Mouse (Mus musculus) central nervous system, embryonic 11.5 days (tissue): ENCODE measurements around the gene Zfp108. TPM values are rescaled to one million over a fixed set of nuclear protein-coding genes. Genes with fewer than 3 reads are reported as not detected.

Experiments used
- polyA plus RNA-seq: library from polyadenylated mRNA; depleted of rRNA; stranded (reverse); fragments of >200 nt; gene quantifications from 2 replicates; pipeline ENCODE4 v1.2.3, GENCODE M21; 2012; rRNA removed

Gene Zfp108
- polyA plus RNA-seq = 1.5 and 3.2 TPM in 2 replicates

GRCm38 (mm10) chr7:24254633-24255474 lies at the start of gene Zfp108:
TSS of gene Zfp108 (plus strand) at chr7:24254794.

DNA sequence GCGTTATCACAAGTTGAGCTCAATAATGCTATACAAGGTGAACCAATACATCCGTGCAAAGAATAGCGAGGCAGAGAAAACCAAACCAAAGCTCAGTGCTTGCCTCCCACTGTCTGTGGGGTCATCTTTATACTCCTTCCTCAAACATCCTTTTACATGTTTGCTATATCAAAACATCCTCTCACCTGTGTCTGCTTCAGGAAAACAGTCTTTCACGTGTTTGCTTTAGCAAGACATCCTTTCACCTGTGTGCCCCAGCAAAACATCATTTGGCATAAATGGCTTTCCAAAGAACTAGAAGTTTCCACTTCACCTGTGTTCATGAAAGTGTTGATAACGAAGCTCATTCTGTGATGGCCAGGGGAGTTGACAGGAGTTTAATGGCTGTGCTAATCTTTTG lies 43.3 kb upstream of the Zfp108 start, which contains the start of gene Zfp111:
Gene Zfp111 (minus strand): TSS at position 101 of the 400 bp plus-strand sequence.

DNA sequence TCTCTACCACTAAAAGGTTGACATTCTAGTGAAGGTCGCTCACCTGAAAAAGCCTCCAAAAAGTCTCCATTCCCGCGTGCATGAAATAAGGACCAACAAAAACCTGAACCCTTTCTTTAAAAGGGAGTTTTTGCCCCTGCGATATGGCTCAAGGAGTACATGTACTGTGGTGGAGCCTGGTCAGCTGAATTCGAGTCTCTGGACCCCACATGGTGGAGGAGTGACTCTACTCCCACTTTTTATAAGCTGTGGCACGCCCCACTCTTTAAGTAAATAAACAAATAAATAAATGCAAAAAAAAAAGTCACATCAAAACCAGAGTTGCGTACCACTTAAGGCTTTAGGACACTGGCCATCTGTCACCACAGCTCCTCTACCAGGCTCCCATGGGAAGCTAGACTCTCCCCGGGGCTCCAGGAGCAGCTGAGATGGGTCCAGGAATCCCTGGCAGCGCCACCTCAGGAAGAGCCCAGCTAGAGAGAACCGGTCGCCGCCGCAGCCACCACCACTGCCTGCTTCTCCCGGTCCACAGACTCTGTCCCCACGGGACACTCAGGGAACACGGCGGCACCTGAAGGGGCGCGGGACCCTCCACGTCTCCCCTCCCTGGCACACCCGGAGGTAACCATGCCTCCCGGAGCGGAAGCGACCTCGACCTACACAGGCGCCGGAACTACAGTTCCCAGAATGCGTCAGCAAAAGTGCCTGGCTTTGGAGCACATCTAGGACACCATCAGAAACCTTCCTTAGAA lies 17.4 kb upstream of the Zfp108 start, which contains the start of gene Zfp109:
Gene Zfp109 (minus strand): TSS at position 521 of the 752 bp plus-strand sequence.

DNA sequence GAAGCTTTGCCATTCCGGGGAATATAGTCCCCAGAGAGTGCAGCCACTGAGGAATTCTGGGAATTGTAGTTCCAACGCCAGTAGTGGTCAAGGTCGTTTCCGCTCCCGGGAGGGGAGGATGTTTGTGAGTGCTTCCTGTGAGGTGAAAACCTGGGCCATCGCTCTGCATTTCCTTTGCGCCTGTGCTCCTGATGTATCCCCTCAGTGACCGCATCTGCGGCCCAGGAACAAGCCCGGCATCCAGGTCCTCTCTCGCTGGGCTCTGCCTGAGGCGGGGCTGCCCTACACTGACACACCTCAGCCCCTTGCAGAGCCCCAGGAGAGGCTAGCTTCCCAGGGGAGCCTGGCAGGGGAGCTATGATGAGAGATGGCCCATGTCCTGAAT lies 15.7 kb downstream of the Zfp108 start, which contains the start of gene Zfp93:
Gene Zfp93 (plus strand): TSS at position 133 of the 385 bp plus-strand sequence.

GRCm38 (mm10) chr7:24300771-24301282 lies 46.2 kb downstream of the Zfp108 start, which contains the start of gene Zfp61:
TSS of gene Zfp61 (minus strand) at chr7:24301232.

Other genes starting within 250 kb of the Zfp108 start
- gene Vmn1r183, start 201.5 kb upstream of the Zfp108 start, polyA plus RNA-seq = not detected in 2 replicates
- gene Zfp180, start 172.9 kb upstream of the Zfp108 start, polyA plus RNA-seq = 32.3 and 35.1 TPM in 2 replicates
- gene Zfp112, start 142.5 kb upstream of the Zfp108 start, polyA plus RNA-seq = 2.6 and 3.6 TPM in 2 replicates
- gene Zfp235, start 120.6 kb upstream of the Zfp108 start, polyA plus RNA-seq = 9.4 and 12.1 TPM in 2 replicates
- gene Zfp114, start 79.7 kb upstream of the Zfp108 start, polyA plus RNA-seq = 2.0 and 3.0 TPM in 2 replicates
- gene Zfp111, start 43.4 kb upstream of the Zfp108 start, polyA plus RNA-seq = 6.3 and 7.0 TPM in 2 replicates
- 3.0 and 4.6 TPM in 2 replicates for gene Zfp109, start 17.2 kb upstream of the Zfp108 start, polyA plus RNA-seq
- 4.5 and 6.8 TPM in 2 replicates for gene Zfp93, start 15.6 kb downstream of the Zfp108 start, polyA plus RNA-seq
- gene Zfp61, start 46.4 kb downstream of the Zfp108 start, polyA plus RNA-seq = 46.2 and 50.8 TPM in 2 replicates
- 15.5 and 18.2 TPM in 2 replicates for gene Zfp94, start 61.9 kb downstream of the Zfp108 start, polyA plus RNA-seq
- gene Tescl, start 79.1 kb downstream of the Zfp108 start, polyA plus RNA-seq = 0.16 and 0.25 TPM in 2 replicates
- gene Lypd5, start 94.4 kb downstream of the Zfp108 start, polyA plus RNA-seq = 0.02 TPM in 1 of 2 replicates, not detected in the other
- gene Kcnn4, start 115.5 kb downstream of the Zfp108 start, polyA plus RNA-seq = 7.4 and 11.9 TPM in 2 replicates
- gene Smg9, start 144.8 kb downstream of the Zfp108 start, polyA plus RNA-seq = 39.6 and 40.1 TPM in 2 replicates
- gene Irgc1, start 197.5 kb downstream of the Zfp108 start, polyA plus RNA-seq = not detected in 2 replicates
- gene Plaur, start 207.7 kb downstream of the Zfp108 start, polyA plus RNA-seq = 1.9 and 2.7 TPM in 2 replicates
- gene Cadm4, start 227.2 kb downstream of the Zfp108 start, polyA plus RNA-seq = 76.5 and 113 TPM in 2 replicates